Mouse (Mus musculus): Measurements from ENCODE around the gene Mpv17l2. TPM values are rescaled to one million over a fixed set of nuclear protein-coding genes. Genes with fewer than 3 reads are reported as not detected.

Mpv17l2 gene
- polyA plus RNA-seq, 1 experiment from 2014 or later, result 36.6 TPM

GRCm38 (mm10) chr8:70753151-70753550, 7.6 kb downstream of the Mpv17l2 start:
- H3K36me3 ChIP-seq, result peaks cover 24% of the 10 kb centered on the region
- no peaks in the 10 kb centered on the region for H3K9me3 ChIP-seq
- H3K4me2 ChIP-seq (replicated peaks), result peak overlapping the region; percentile 49
- peak overlapping the region; percentile 82 for H3K27ac ChIP-seq
- peaks cover 31% of the 10 kb centered on the region for H3K4me1 ChIP-seq
- peak overlapping the region; percentile 7 for H3K4me3 ChIP-seq
- H3K27me3 ChIP-seq, result peaks cover 16% of the 10 kb centered on the region
- H3K9ac ChIP-seq, result peak overlapping the region; percentile 32
- no peak for ATAC-seq (ENCODE audit: low FRiP score, low read depth)
- 19% methylated on average over 21 of the region's 21 CpGs for WGBS

- WGBS, result 18% methylated on average over 11 of the region's 11 CpGs
- no peaks in the 10 kb centered on the region for H3K9me3 ChIP-seq
- ATAC-seq (ENCODE audit: low FRiP score, low read depth), result no peak
- no peak overlapping the region for H3K4me2 ChIP-seq (replicated peaks)
- no peak overlapping the region for H3K9ac ChIP-seq
- no peak overlapping the region for H3K4me3 ChIP-seq
- H3K27ac ChIP-seq, result 0 out of 2 replicates have a peak overlapping the region, but pooled peaks have one; percentile 82
- peaks cover 26% of the 10 kb centered on the region for H3K27me3 ChIP-seq
- H3K4me1 ChIP-seq, result peaks cover 31% of the 10 kb centered on the region
- peaks cover 14% of the 10 kb centered on the region for H3K36me3 ChIP-seq
Measured at GRCm38 (mm10) chr8:70752000-70752764, 8.6 kb downstream of the Mpv17l2 start.

GRCm38 (mm10) chr8:70750128-70750680, 10.5 kb downstream of the Mpv17l2 start:
- H3K4me3 ChIP-seq, result no peak overlapping the region
- ATAC-seq (ENCODE audit: low FRiP score, low read depth), result no peak
- peaks cover 22% of the 10 kb centered on the region for H3K4me1 ChIP-seq
- H3K27ac ChIP-seq, result no peak overlapping the region
- 76% methylated on average over 13 of the region's 13 CpGs for WGBS
- H3K36me3 ChIP-seq, result no peaks in the 10 kb centered on the region
- no peak overlapping the region for H3K9ac ChIP-seq
- no peaks in the 10 kb centered on the region for H3K9me3 ChIP-seq
- H3K4me2 ChIP-seq (replicated peaks), result no peak overlapping the region
- H3K27me3 ChIP-seq, result peaks cover 45% of the 10 kb centered on the region

GRCm38 (mm10) chr8:70749097-70749674, 11.6 kb downstream of the Mpv17l2 start:
- peaks cover 20% of the 10 kb centered on the region for H3K4me1 ChIP-seq
- 77% methylated on average over 19 of the region's 19 CpGs for WGBS
- no peak overlapping the region for H3K4me2 ChIP-seq (replicated peaks)
- H3K27me3 ChIP-seq, result peaks cover 56% of the 10 kb centered on the region
- no peaks in the 10 kb centered on the region for H3K9me3 ChIP-seq
- no peaks in the 10 kb centered on the region for H3K36me3 ChIP-seq
- ATAC-seq (ENCODE audit: low FRiP score, low read depth), result no peak
- no peak overlapping the region for H3K4me3 ChIP-seq
- no peak overlapping the region for H3K9ac ChIP-seq
- H3K27ac ChIP-seq, result no peak overlapping the region

GRCm38 (mm10) chr8:70748246-70749096, 12.3 kb downstream of the Mpv17l2 start:
- H3K4me3 ChIP-seq, result no peak overlapping the region
- no peak overlapping the region for H3K4me2 ChIP-seq (replicated peaks)
- H3K9me3 ChIP-seq, result no peaks in the 10 kb centered on the region
- no peak overlapping the region for H3K9ac ChIP-seq
- ATAC-seq (ENCODE audit: low FRiP score, low read depth), result no peak
- no peak overlapping the region for H3K27ac ChIP-seq
- H3K27me3 ChIP-seq, result peaks cover 63% of the 10 kb centered on the region
- 86% methylated on average over 23 of the region's 23 CpGs for WGBS
- no peaks in the 10 kb centered on the region for H3K36me3 ChIP-seq
- H3K4me1 ChIP-seq, result peaks cover 24% of the 10 kb centered on the region

- Histone ChIP-seq H3K9ac (no peak overlapping the region), H3K4me2 (replicated peaks) (no peak overlapping the region), H3K36me3 (no peaks in the 10 kb centered on the region), H3K4me3 (no peak overlapping the region), H3K27ac (no peak overlapping the region), H3K27me3 (peaks cover 74% of the 10 kb centered on the region), H3K4me1 (peaks cover 20% of the 10 kb centered on the region), H3K9me3 (no peaks in the 10 kb centered on the region)
- no peak for ATAC-seq (ENCODE audit: low FRiP score, low read depth)
- WGBS, result 81% methylated on average over 18 of the region's 18 CpGs
Measured at GRCm38 (mm10) chr8:70747211-70747890, 13.4 kb downstream of the Mpv17l2 start.

GRCm38 (mm10) chr8:70746676-70747075, 14.1 kb downstream of the Mpv17l2 start:
- H3K27ac ChIP-seq, result no peak overlapping the region
- H3K36me3 ChIP-seq, result no peaks in the 10 kb centered on the region
- peaks cover 81% of the 10 kb centered on the region for H3K27me3 ChIP-seq
- H3K4me3 ChIP-seq, result no peak overlapping the region
- no peak for ATAC-seq (ENCODE audit: low FRiP score, low read depth)
- no peak overlapping the region for H3K4me2 ChIP-seq (replicated peaks)
- H3K9ac ChIP-seq, result no peak overlapping the region
- no peaks in the 10 kb centered on the region for H3K9me3 ChIP-seq
- peaks cover 16% of the 10 kb centered on the region for H3K4me1 ChIP-seq
- WGBS, result 65% methylated on average over 9 of the region's 9 CpGs

- Histone ChIP-seq H3K9ac (no peak overlapping the region), H3K9me3 (no peaks in the 10 kb centered on the region), H3K4me1 (peaks cover 16% of the 10 kb centered on the region), H3K4me3 (no peak overlapping the region), H3K27me3 (peaks cover 89% of the 10 kb centered on the region), H3K27ac (no peak overlapping the region), H3K4me2 (replicated peaks) (no peak overlapping the region), H3K36me3 (no peaks in the 10 kb centered on the region)
- ATAC-seq (ENCODE audit: low FRiP score, low read depth), result no peak
- WGBS, result 64% methylated on average over 19 of the region's 19 CpGs
Measured at GRCm38 (mm10) chr8:70745691-70746220, 15.0 kb downstream of the Mpv17l2 start.

- Histone ChIP-seq H3K36me3 (no peaks in the 10 kb centered on the region), H3K4me1 (peaks cover 16% of the 10 kb centered on the region), H3K27ac (no peak overlapping the region), H3K27me3 (peaks cover 88% of the 10 kb centered on the region), H3K4me2 (replicated peaks) (no peak overlapping the region), H3K4me3 (no peak overlapping the region), H3K9me3 (no peaks in the 10 kb centered on the region), H3K9ac (no peak overlapping the region)
- 53% methylated on average over 11 of the region's 11 CpGs for WGBS
- no peak for ATAC-seq (ENCODE audit: low FRiP score, low read depth)
Measured at GRCm38 (mm10) chr8:70744806-70745205, 15.9 kb downstream of the Mpv17l2 start.

GRCm38 (mm10) chr8:70743656-70744590, 16.8 kb downstream of the Mpv17l2 start:
- H3K27ac ChIP-seq, result no peak overlapping the region
- ATAC-seq (ENCODE audit: low FRiP score, low read depth), result no peak

More at GRCm38 (mm10) chr8:70743656-70744590, 16.8 kb downstream of the Mpv17l2 start:
- H3K27me3 ChIP-seq, result peaks cover 80% of the 10 kb centered on the region
- peak overlapping the region; percentile 33 for H3K4me3 ChIP-seq
- peak overlapping the region; percentile 48; the same call in 1 of the 2 replicates for H3K9ac ChIP-seq
- 5% methylated on average over 48 of the region's 48 CpGs for WGBS
- no peaks in the 10 kb centered on the region for H3K9me3 ChIP-seq
- peaks cover 16% of the 10 kb centered on the region for H3K4me1 ChIP-seq
- H3K36me3 ChIP-seq, result no peaks in the 10 kb centered on the region
- H3K4me2 ChIP-seq (replicated peaks), result peak overlapping the region; percentile 60

All from limb, embryonic 13.5 days (tissue).